Mouse (Mus musculus) kidney, adult 9 months (tissue): ENCODE data around the gene Ybx2.

ENCODE experiments used
- DNase-seq: peaks from one replicate; pipeline ENCODE4 v3.0.0; 2022

Gene Ybx2

DNA sequence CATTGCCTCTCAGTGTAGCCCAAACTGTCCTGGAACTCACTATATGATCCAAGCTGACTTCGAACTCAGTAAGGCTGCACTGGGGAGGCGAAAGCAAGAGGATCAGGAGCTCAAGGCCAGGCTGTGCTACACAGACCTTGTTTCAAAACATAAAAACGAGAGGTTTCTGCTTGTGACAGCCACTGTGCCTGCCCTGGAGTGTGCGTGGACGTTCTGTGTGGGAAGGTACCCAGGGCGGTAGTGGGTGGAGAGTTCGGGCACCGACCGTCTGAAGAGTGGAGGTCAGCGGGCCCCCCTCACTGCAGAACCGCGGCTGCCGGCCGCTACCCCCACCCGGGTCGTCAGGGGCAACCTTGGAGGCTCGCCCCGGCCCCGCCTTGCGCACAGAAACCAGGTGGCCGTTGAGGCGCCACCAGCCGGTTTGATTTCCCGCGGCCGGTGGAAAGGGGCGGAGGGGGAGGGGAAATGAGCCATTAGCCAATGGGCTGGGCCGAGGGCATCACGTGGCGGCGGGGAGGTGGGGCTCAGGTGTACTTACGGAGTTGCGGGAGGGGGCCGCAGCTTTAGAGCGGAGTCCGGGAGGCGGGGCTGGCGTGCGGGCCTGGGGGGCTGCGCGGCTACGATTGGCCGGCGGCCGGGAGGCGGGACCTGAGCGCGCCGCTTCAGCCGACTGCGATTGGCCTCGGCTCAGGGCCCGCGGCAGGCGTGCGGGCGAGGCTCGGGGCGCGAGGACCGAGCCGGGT lies at the start of gene Ybx2:
Gene Ybx2 (plus strand): TSS at position 660 of the 743 bp plus-strand sequence.
- peak; percentile 90 for DNase-seq

DNA sequence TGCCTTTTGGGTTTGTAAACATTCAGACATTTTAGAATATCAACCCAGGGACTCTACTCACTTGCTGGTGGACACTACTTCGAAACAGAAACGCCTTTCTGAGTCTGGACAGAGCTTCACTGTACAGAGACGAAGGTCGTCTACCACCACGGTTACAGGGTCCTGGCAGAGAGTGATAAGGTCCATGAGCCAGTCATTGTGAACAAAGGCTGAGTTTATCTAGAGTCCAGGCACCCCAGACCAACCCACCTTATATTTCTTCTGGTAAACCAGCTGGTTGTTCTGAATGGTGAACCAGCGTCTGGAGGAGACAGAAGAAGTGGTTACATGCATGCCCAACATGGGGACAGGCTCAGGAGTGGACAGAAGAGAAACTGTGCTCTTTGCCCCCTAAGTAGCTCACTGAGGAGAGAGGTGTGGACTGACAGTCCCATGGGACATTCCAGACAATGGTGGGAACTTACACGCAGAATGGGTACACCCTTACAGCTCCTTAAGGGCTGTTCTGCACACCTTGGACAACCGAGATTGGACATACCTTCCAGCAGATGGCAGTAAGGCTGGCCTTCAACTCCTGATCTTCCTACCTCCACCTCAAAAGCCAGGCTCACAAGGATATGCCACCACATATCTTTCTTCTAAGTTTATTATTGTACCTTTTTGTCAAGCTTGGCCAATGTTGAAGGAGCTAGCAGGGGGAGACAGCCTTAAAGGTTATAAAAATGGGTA lies 48.5 kb upstream of the Ybx2 start:
- DNase-seq = peak; percentile 66

DNA sequence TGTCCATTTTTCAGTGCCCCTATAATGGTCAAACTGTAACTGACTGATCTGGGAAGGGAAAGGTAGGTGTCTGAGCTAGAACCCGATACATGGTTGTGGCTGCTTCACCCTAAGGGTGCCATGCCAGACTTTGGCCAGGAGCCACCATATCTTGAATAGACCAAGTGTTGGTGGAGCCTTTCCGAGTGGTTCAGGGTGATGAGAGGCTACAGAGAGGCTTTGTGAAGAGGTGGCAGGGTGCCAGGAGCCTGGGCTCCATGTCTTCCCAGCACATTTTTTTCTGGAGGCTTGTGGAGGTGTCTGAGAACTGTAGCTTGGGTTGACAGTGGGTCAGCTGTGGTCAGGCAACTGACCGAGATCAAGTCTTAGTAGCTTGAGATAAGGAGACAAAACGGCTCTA lies 44.1 kb upstream of the Ybx2 start:
- DNase-seq = no peak

DNA sequence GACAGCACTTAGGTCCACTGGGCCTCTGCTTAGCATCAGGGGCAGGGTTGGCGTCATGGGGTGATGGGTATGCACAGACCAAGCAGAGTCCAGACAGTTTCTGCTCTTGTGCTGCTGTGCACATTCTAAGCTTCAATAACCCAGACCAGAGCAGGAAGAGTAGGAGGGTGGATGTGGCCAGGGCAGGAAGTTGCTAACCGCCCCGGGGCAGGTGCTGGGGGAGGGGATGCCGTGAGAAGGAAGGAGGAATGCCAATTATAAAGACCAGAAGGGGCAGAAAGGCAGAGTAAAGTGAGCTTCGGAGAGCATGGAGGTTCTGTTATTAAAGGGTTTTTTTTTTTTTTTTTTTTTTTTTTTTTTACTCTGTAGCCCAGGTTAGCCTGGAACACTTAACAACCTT lies 40.9 kb upstream of the Ybx2 start:
- peak; percentile 30 for DNase-seq

DNA sequence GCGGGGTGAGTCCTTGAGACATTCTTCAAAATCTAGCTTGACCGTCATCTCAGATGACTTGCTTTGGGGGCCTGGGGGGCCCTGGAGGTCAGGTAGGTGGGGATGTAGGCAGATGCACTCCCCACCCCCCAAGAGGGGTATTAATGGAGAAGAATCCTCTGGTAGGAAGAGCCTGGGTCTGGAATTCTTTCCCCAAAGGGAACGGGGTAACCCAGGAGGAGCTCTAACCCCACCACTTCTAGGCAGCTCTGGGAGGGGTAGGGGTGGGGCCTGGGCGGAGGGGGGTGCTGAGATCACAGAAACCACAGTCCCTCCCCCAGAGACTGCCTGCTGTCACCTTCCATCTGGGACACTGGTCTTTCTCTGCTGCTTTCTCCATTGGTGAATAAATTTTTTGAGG lies 40.3 kb upstream of the Ybx2 start, which contains the start of gene Acap1:
Gene Acap1 (minus strand): TSS at position 249 of the 400 bp plus-strand sequence.
- no peak for DNase-seq

DNA sequence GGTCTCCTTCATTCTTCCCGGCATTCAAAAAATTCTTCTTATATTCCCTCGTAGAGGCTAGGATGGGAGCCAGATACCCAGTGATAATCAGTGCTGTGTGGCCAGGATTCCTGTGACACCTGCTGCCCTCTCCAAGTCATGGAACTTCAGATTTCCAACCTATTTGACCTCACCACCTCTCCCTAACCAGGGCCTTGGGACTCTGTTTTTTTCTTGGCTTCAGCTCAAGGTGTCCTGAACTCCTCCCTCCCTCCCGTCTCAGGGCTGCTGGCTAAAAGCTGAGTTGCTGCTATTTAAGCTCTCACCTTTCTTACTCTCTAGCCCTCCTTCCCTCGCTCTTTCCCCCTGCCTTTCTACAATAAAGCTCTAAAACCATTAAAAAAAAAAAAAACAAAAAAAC lies 35.7 kb upstream of the Ybx2 start:
- DNase-seq = peak; percentile 66

DNA sequence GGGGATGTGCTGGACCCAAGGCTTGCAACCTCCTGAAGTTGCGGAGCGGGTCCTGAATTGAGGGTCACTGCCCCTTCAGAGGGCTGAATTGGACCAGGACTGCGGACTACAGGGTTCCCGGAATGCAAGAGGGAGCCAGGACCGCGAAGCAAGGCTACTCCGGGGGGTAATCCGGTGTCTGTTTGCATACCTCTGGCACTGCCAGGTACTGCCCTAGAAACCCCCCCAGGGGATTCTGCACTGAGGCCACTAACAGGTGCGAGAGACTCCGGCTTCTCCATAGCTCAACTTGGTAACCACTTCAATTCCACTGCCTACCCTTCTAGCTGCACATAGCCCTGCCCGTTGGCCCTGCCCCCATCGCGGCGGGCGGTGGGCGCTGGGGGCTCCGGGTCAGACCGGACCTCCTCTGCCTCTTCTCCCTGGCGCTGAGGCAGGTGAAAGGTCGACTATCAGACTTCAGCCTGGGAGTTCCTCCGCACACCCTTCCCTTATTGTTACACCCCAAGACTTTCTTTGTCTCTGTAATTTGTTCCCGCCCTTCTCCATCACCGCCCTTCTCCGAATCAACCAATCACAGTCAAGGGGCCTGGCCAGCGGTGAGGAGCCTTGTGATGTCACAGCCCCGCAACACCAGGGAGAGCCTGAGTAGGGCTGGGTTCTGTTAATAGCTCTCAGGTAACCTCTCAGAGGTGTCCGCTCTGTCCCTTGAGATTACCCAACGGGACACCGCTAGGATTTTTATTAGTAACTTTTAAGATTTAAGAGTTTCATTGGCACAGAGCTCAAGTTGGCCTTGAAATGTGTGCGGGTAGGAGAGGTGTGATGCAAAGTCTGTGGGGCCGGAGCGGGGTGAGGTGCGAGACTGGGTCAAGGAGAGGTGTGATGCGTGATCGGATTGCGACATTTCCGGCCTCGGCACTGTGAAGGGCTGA lies 34.9 kb upstream of the Ybx2 start, which contains the start of the genes 2810408A11Rik and Neurl4:
Gene 2810408A11Rik (minus strand): TSS at position 517 of the 935 bp plus-strand sequence.
Gene Neurl4 (plus strand): TSS at position 602 of the 935 bp plus-strand sequence.
- peak; percentile 96 for DNase-seq

DNA sequence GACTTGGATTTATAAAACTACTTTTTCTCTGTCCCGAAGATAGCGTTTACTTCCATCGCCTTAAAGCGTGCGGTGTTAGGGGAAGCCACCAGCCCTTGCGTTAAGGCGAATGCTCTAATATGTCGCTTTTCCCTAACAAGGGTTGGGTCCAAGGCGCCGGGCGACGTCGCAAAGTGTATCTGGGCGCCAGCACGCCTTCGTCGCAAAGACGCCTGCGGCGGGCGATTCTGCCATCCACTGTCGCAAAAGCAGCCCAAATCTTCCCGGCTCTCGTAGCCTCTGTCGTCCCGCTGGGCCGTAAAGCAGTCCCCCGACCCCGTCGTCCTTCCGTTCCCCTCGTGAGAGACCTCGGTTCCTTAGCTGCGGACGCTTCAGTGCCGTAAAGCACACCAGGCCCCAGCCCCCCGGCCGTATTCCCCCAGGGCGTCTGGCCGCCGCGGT lies 34.2 kb upstream of the Ybx2 start:
- peak; percentile 98 for DNase-seq

DNA sequence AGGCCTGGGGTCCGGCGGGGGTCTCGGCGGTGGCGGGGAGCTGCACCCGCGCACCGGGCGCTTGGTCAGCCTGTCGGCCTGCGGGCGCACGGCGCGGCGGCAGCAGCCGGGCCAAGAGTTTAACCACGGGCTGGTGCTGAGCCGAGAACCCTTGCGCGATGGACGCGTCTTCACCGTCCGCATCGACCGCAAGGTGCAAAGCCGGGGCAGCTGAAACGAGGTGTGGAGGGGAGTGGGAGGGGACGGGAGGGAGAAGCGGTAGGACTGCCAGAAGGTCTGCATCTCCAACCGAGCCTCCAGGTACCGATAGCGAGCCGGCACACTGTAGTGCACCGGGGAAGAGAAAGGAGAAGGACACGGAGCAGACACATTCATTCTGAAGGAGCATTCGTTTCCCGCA lies 33.6 kb upstream of the Ybx2 start:
- DNase-seq = no peak

DNA sequence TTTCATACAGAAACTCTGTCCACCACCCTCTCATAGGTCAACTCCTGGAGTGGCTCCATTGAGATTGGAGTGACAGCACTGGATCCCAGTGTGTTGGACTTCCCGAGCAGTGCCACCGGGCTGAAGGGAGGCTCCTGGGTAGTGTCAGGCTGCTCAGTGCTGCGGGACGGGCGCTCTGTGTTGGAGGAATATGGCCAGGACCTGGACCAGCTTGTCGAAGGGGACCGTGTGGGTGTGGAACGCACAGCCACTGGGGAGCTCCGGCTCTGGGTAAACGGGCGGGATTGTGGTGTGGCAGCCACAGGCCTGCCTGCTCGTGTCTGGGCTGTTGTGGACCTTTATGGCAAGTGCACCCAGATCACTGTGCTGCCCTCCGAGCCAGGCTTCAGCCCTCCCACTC lies 32.6 kb upstream of the Ybx2 start:
- DNase-seq = peak; percentile 11

DNA sequence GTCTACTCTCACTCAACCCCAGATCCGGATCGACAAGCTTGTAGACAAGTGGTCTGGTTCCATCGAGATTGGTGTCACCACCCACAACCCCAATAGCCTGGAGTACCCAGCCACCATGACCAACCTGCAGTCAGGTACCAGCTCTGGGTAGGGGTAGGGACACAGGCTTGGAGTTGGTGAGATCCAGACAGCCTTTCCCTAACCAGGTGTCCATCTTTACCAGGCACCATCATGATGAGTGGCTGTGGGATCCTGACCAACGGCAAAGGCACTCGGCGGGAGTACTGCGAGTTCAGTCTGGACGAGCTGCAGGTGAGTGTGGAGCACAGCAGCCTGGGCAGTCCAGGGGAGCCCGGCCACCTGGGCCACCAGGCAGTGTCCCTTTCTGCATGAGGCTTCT lies 31.3 kb upstream of the Ybx2 start:
- no peak for DNase-seq

DNA sequence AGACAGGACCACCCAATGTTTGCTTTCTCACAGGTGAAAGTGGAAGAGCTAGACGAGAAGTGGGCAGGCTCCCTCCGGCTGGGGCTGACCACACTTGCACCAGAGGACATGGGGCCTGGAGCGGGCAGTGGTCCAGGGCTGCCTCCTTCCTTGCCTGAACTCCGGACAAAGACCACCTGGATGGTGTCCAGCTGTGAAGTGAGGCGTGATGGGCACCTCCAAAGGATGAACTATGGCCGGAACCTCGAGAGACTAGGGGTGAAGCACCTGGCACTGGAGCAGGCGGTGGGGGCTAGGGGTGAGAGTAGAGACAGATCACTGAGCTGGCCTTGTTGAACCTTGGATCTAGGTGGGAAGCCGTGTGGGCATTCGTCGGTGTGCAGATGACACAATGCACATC lies 27.0 kb upstream of the Ybx2 start:
- peak; percentile 98 for DNase-seq

DNA sequence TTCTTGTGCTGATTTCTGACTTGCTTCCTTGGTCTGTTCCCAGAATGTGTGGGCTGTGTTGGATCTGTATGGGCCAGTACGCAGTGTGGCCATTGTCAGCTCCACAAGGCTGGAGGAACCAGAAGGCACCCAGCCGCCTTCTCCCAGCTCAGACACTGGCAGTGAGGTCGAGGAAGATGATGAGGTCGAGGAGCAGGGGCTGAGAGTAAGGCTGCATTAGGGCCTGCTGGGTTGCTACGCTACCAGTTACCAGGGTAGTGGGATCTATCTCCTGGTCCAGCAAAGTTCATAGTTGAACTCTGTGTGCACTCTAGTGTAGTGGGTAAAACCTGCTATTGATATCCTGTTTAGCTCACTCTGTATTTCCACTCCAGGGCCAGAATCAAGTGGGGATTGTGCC lies 26.4 kb upstream of the Ybx2 start:
- no peak for DNase-seq

DNA sequence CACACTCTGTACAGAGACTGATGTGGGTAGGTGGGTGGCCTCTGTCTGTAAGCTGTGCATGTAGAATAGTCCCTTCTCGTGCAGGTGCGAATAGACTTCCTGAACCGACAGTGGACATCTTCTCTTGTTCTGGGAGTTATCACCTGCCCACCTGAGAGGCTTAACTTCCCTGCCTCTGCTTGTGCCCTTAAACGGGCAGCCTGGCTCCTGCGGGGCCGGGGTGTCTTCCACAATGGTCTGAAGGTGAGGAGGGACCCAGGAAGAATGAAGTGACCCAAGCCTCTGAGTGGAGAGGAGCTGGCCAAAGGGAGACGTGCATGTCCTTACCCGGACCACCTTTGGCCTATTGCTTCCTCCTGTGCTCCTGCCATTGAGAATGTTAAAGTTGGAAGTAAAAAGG lies 25.4 kb upstream of the Ybx2 start:
- no peak for DNase-seq

DNA sequence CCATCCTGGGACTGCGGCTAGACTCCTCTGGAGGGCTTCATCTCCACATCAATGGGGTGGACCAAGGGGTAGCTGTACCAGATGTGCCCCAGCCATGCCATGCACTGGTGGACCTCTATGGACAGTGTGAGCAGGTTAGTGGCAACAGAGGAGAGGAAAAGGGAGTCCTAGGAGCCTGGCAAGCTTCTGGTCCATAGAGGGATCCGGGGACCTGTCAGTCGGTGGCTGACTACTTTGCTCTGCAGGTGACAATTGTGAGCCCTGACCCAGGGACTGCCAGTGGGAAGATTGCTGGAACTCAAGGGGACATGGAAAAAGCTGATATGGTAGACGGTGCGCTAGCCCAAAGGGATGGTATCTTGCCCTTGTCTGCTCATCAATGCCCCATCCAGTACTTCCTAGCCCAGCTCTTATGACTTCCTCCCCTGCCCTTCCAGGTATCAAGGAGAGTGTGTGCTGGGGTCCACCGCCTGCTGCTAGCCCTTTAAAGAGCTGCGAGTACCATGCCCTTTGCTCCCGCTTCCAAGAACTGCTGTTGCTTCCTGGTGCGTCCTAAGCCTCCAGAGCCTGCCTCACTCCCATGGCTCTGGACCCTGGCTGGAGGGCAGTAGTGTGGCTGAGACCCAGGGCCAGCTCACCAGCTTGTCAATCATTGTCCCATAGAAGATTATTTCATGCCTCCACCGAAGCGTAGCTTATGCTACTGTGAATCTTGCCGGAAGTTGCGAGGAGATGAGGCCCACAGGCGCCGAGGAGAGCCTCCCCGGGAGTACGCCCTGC lies 24.6 kb upstream of the Ybx2 start:
- DNase-seq = peak; percentile 87

DNA sequence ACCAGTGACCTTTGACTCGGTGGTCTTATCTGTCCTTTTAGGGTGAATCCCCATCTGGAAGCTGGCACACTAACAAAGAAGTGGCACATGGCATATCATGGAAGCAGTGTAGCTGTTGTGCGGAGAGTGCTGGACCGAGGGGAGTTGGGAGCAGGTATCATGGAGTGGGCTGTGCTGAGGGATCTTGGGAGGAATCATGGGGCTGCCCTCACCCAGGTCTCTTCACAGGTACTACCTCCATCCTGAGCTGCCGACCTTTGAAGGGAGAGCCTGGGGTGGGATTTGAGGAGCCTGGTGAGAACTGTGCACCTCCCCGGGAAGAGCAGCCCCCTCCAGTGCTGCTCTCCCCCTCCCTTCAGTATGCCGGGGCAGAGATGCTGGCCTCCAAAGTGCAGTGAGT lies 23.9 kb upstream of the Ybx2 start:
- no peak for DNase-seq

DNA sequence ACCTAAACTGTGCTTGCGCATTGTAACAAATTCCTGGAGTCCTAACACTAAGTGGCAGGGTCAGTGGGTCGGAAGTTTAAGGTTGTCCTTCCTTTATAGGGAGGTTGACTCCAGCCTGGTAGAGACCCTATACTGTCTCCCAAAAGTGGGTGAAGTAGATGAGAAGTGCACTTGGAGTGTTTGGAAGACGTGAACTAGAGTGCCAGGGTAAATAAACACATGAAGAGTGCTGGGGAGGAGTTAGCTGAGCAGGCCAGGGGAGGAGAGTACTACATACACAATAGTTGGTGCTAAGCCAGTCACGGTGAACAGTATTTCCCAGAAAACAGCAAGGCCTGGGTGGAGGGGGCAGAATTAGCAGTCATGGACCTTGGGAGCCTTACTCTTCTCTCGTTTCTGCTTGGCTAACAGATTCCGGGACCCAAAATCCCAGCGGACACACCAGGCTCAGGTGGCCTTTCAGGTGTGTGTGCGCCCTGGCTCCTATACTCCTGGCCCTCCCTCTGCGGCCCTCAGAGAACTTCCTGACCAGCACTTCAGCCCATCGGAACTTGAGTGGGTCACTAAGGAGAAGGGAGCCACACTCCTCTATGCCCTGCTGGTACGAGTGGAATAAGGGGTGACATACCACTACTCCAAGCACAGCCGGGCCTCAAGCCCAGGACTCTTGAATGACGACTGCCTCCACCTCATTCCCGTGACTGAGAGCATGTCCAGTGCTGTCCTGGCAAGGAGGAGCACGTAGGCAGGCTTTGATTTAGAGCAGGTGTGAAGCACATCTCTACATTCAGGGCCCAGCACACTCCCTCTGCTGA lies 22.7 kb upstream of the Ybx2 start:
- DNase-seq = no peak

DNA sequence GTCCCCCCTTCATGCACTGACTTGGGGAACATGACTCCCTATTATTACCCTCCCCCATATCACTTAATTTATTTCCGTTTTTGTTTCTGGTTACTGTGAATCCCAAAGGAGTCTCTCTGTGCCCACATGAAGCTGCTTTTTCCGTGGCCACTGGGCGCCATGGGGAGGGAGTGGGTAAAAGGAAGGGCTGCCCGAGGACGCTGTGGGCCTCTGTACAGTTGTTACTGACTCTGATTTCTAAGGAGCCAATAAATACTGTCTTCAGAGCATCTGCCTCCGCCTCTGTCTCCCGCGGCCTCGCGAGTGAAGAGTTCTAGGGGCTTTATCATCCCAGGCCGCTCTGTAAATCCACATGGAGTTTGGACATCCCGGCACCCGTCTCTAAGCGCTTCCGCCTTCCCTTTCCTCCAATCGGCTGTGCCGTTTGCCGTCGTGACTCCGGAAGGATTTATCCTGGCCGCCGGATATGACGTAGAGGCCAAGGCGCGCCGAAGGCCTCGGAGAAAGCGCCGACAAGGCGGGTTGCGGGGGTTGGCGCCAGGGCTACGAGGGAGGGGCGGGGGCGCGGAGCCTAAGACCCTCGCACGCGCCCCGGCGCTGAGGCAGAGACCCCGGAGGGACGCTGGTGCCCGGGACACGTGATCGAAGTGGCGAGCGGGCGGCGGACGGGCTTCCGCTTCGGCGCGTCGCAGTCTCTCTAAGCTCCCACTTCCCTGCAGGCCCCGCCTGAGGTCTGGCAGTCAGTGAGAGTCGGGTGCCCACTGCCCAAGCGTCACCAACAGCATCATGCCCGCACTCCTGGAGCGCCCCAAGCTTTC lies 21.8 kb upstream of the Ybx2 start, which contains the start of gene Gps2:
Gene Gps2 (plus strand): TSS at position 335 of the 818 bp plus-strand sequence.
- peak; percentile 93 for DNase-seq

DNA sequence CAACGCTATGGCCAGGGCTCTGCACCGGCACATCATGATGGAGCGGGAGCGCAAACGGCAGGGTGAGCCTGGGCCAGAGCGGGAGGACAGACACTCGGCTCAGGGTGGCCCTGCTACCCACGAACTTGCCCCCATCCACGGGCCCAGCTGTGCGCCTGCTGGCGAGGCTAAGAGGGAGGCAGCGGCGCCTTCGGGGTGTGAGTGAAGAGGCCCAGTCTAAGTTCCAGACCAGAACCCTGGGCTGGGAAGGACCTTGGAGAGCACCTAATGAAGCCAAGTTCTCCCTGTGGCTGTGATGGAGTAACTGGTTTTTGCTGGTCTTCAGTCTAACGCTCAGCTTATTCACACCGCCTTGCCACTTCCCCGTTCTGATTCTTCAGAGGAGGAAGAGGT lies 21.2 kb upstream of the Ybx2 start:
- no peak for DNase-seq

DNA sequence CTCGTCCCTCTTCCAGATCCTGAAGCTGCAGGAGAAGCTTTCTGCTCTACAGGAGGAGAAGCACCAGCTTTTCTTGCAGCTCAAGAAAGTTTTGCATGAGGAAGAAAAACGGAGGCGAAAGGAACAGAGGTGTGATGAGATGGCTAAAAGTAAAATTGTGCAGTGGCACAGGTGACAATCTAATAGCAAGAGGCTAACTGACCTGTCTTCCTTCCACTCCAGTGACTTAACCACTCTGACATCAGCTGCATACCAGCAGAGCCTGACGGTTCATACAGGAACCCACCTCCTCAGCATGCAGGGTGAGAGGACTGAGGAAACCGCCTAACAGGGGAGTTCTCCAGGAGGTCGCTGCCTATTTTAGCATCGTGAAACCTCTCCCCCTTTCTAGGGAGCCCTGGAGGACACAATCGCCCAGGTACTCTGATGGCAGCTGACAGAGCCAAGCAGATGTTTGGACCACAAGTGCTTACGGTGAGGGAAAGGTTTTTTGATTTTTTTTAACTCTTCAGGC lies 20.6 kb upstream of the Ybx2 start:
- no peak for DNase-seq
